Mouse (Mus musculus): Measurements from ENCODE around the gene Efcab11. TPM values are rescaled to one million over a fixed set of nuclear protein-coding genes. Genes with fewer than 3 reads are reported as not detected.

The Efcab11 gene
- polyA plus RNA-seq, 1 experiment: 0.20 TPM

DNA sequence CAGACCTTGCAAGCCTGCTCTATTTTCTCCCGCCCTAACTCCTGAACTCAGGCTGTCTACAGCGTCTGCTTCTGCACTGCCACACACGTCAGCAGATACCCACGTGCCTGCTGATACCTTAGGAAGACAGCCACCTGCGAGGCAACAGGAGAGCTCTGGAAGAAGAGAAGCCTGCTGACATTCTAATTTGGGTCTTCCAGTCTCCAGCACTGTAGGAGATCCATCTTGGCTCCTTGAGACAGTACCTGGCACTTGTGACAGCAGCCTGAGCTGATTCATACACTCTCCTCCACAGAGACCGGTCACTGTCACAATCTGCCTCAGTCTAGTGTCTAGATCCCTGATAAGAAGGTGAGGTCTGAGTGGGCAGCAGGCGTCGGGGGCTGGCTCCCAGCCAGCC lies 182.0 kb downstream of the Efcab11 start:
- Histone ChIP-seq H3K4me1 (ENCODE audit: control insufficient read depth, insufficient read depth, insufficient read length, low read length) (no peaks in the 10 kb centered on the region), H3K4me3 (ENCODE audit: low read depth, low read length) (no peak overlapping the region), H3K36me3 (ENCODE audit: control insufficient read depth, insufficient read depth, low read length) (no peaks in the 10 kb centered on the region), H3K27me3 (ENCODE audit: control insufficient read depth, insufficient read depth, low read length) (no peaks in the 10 kb centered on the region), H3K27ac (ENCODE audit: insufficient read depth, low read depth, low read length) (no peak overlapping the region)
- 81% methylated on average over 8 of the region's 8 CpGs for WGBS
- TF ChIP-seq CTCF (IDR thresholded peaks at IDR 0.05; ENCODE audit: extremely low read depth, insufficient read length, insufficient replicate concordance, low read depth, low read length) (no peak), POLR2A (IDR thresholded peaks at IDR 0.05; ENCODE audit: low read depth, low read length) (no peak)

- Histone ChIP-seq H3K4me1 (ENCODE audit: control insufficient read depth, insufficient read depth, insufficient read length, low read length) (no peaks in the 10 kb centered on the region), H3K4me3 (ENCODE audit: low read depth, low read length) (no peak overlapping the region), H3K27me3 (ENCODE audit: control insufficient read depth, insufficient read depth, low read length) (no peaks in the 10 kb centered on the region), H3K27ac (ENCODE audit: insufficient read depth, low read depth, low read length) (no peak overlapping the region), H3K36me3 (ENCODE audit: control insufficient read depth, insufficient read depth, low read length) (no peaks in the 10 kb centered on the region)
- 54% methylated on average over 7 of the region's 7 CpGs for WGBS
- TF ChIP-seq CTCF (IDR thresholded peaks at IDR 0.05; ENCODE audit: extremely low read depth, insufficient read length, insufficient replicate concordance, low read depth, low read length) (no peak), POLR2A (IDR thresholded peaks at IDR 0.05; ENCODE audit: low read depth, low read length) (no peak)
Measured at GRCm38 (mm10) chr12:99700380-99700779, 183.9 kb downstream of the Efcab11 start.

- Histone ChIP-seq H3K27ac (ENCODE audit: insufficient read depth, low read depth, low read length) (no peak overlapping the region), H3K4me3 (ENCODE audit: low read depth, low read length) (no peak overlapping the region), H3K36me3 (ENCODE audit: control insufficient read depth, insufficient read depth, low read length) (no peaks in the 10 kb centered on the region), H3K27me3 (ENCODE audit: control insufficient read depth, insufficient read depth, low read length) (no peaks in the 10 kb centered on the region), H3K4me1 (ENCODE audit: control insufficient read depth, insufficient read depth, insufficient read length, low read length) (no peaks in the 10 kb centered on the region)
- TF ChIP-seq POLR2A (IDR thresholded peaks at IDR 0.05; ENCODE audit: low read depth, low read length): no peak
- no peak for TF ChIP-seq CTCF (IDR thresholded peaks at IDR 0.05; ENCODE audit: extremely low read depth, insufficient read length, insufficient replicate concordance, low read depth, low read length)
- WGBS: 85% methylated on average over 5 of the region's 5 CpGs
Measured at GRCm38 (mm10) chr12:99699379-99700023, 184.7 kb downstream of the Efcab11 start.

DNA sequence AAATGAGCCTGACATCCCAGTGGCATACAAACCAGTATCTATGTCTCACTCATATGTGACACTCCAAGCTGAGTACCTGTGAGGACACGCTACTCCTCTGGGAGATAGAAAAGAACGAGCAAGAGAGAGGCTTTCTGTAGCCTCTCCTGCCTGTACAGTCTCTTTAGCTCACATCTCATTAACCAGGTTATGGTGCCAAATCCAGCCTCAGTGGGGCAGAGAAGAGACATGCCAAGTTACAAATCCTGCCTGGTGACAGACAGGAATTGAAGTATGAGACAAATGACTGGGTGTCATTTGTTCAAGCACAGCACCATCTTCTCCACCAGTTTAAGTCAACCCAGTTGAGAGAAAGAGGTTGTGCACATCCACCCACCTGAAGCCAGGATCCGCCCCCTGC lies 190.2 kb downstream of the Efcab11 start:
- Histone ChIP-seq H3K4me3 (ENCODE audit: low read depth, low read length) (no peak overlapping the region), H3K4me1 (ENCODE audit: control insufficient read depth, insufficient read depth, insufficient read length, low read length) (no peaks in the 10 kb centered on the region), H3K27me3 (ENCODE audit: control insufficient read depth, insufficient read depth, low read length) (no peaks in the 10 kb centered on the region), H3K36me3 (ENCODE audit: control insufficient read depth, insufficient read depth, low read length) (no peaks in the 10 kb centered on the region), H3K27ac (ENCODE audit: insufficient read depth, low read depth, low read length) (no peak overlapping the region)
- WGBS: 88% methylated on average over 3 of the region's 3 CpGs
- no peak for TF ChIP-seq POLR2A (IDR thresholded peaks at IDR 0.05; ENCODE audit: low read depth, low read length)
- no peak for TF ChIP-seq CTCF (IDR thresholded peaks at IDR 0.05; ENCODE audit: extremely low read depth, insufficient read length, insufficient replicate concordance, low read depth, low read length)

DNA sequence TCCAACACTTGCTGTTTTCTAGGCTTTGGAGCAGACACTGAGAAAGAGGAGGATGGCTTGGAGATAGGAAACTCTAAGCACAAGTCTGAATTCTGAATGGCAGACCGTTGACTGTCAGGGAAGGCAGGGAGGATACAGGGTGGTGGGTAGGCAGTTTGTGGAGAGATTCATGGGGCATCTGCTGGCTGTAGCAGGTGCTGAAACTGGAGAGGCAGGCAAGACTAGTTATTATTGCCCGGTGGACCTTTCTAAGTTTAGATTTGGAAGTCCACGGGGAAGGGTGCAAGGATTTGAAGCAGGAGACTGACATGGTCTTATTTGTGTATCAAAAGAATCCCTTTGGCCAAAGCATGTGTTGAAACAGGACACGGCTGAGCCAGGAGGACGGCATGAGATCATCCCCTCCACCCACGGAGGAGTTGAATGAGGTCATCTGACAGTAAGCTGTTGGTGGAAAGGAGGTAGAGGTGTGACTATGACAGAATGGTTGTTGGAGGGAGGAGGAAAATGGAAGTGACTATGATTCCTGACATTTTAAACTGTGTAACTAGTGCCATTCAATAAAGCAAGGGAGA lies 197.7 kb downstream of the Efcab11 start:
- WGBS: 70% methylated on average over 6 of the region's 6 CpGs
- TF ChIP-seq POLR2A (IDR thresholded peaks at IDR 0.05; ENCODE audit: low read depth, low read length): no peak
- TF ChIP-seq CTCF (IDR thresholded peaks at IDR 0.05; ENCODE audit: extremely low read depth, insufficient read length, insufficient replicate concordance, low read depth, low read length): no peak
- Histone ChIP-seq H3K27ac (ENCODE audit: insufficient read depth, low read depth, low read length) (no peak overlapping the region), H3K4me3 (ENCODE audit: low read depth, low read length) (no peak overlapping the region), H3K36me3 (ENCODE audit: control insufficient read depth, insufficient read depth, low read length) (no peaks in the 10 kb centered on the region), H3K4me1 (ENCODE audit: control insufficient read depth, insufficient read depth, insufficient read length, low read length) (no peaks in the 10 kb centered on the region), H3K27me3 (ENCODE audit: control insufficient read depth, insufficient read depth, low read length) (no peaks in the 10 kb centered on the region)

GRCm38 (mm10) chr12:99685451-99686100 lies 198.7 kb downstream of the Efcab11 start:
- no peaks in the 10 kb centered on the region for H3K4me1 ChIP-seq (ENCODE audit: control insufficient read depth, insufficient read depth, insufficient read length, low read length)
- H3K36me3 ChIP-seq (ENCODE audit: control insufficient read depth, insufficient read depth, low read length): no peaks in the 10 kb centered on the region
- no peak overlapping the region for H3K4me3 ChIP-seq (ENCODE audit: low read depth, low read length)
- TF ChIP-seq POLR2A (IDR thresholded peaks at IDR 0.05; ENCODE audit: low read depth, low read length) (no peak), CTCF (IDR thresholded peaks at IDR 0.05; ENCODE audit: extremely low read depth, insufficient read length, insufficient replicate concordance, low read depth, low read length) (no peak)
- 74% methylated on average over 11 of the region's 11 CpGs for WGBS
- no peak overlapping the region for H3K27ac ChIP-seq (ENCODE audit: insufficient read depth, low read depth, low read length)
- no peaks in the 10 kb centered on the region for H3K27me3 ChIP-seq (ENCODE audit: control insufficient read depth, insufficient read depth, low read length)

DNA sequence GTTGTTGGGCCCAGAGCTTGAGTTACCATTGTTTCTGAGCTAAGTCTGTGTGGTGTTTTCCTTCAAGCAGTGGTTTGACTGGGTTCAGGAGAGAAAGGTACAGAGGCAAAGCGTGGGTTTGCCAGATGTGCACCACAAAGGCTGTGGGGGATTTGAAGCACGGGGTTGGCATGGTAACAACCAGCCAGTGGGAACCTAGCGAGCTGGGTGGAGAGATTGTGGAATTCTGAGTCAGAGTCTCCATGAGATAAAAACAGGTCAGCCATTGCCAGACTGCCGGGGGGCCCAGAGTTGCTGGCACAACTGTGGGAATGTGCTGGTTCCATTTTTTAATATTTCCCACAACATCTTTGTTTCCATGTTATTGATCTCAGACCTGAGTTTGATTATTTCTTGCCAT lies 202.6 kb downstream of the Efcab11 start:
- no peak overlapping the region for H3K4me3 ChIP-seq (ENCODE audit: low read depth, low read length)
- no peaks in the 10 kb centered on the region for H3K27me3 ChIP-seq (ENCODE audit: control insufficient read depth, insufficient read depth, low read length)
- H3K36me3 ChIP-seq (ENCODE audit: control insufficient read depth, insufficient read depth, low read length): no peaks in the 10 kb centered on the region
- no peaks in the 10 kb centered on the region for H3K4me1 ChIP-seq (ENCODE audit: control insufficient read depth, insufficient read depth, insufficient read length, low read length)
- H3K27ac ChIP-seq (ENCODE audit: insufficient read depth, low read depth, low read length): no peak overlapping the region
- TF ChIP-seq POLR2A (IDR thresholded peaks at IDR 0.05; ENCODE audit: low read depth, low read length) (no peak), CTCF (IDR thresholded peaks at IDR 0.05; ENCODE audit: extremely low read depth, insufficient read length, insufficient replicate concordance, low read depth, low read length) (no peak)
- WGBS: 60% methylated on average over 4 of the region's 4 CpGs

Data from small intestine, adult 2 months (tissue).